Mouse (Mus musculus) olfactory bulb, adult 2 months (tissue): ENCODE data around the gene Dlx4. TPM values are rescaled to one million over a fixed set of nuclear protein-coding genes. Genes with fewer than 3 reads are reported as not detected.
A peak's percentile ranks its signal among the peaks of the same experiment; 100 is the strongest.

Source experiments
- H3K27ac ChIP-seq: fragments of 200-500 bp; 2 replicates; pipeline ENCODE4 v1.5.1; 2012; ENCODE audit warnings: low read depth, low read length; ENCODE audit not compliant: insufficient read depth
- H3K4me1 ChIP-seq: fragments of 200-500 bp; 2 replicates; pipeline ENCODE4 v1.6.1; 2012; ENCODE audit warnings: low read length; ENCODE audit not compliant: control insufficient read depth, insufficient read depth
- H3K4me3 ChIP-seq: fragments of 200-500 bp; 2 replicates; pipeline ENCODE4 v1.5.1; 2012; ENCODE audit warnings: mild to moderate bottlenecking, low read depth, low read length, moderate library complexity; ENCODE audit not compliant: insufficient read depth
- CTCF ChIP-seq: fragments of 200-500 bp; IDR thresholded peaks from 2 replicates; pipeline ENCODE4 v1.5.1; 2012; ENCODE audit warnings: low read depth, mild to moderate bottlenecking, low read length, moderate library complexity; ENCODE audit not compliant: insufficient read depth
- POLR2A ChIP-seq: fragments of 200-500 bp; IDR thresholded peaks from 2 replicates; pipeline ENCODE4 v1.6.1; 2012; ENCODE audit warnings: mild to moderate bottlenecking, low read depth, low read length, moderate library complexity; ENCODE audit not compliant: insufficient read depth
- WGBS: fragments of 180-500 bp; shearing (Covaris S2); methylation state at CpG from one replicate; pipeline ENCODE4 v1.1.7; 2018; 5-methylcytosine and 5-hydroxymethylcytosine counted together
- polyA plus RNA-seq: library from polyadenylated mRNA; stranded (reverse); fragments of >200 nt; gene quantifications from 2 replicates; pipeline ENCODE4 v1.2.4, GENCODE M21; 2012; ENCODE audit warnings: low replicate concordance; ENCODE audit not compliant: missing spikeins, insufficient read depth, insufficient read length

Dlx4 gene
- polyA plus RNA-seq, 1 experiment, result not detected

DNA sequence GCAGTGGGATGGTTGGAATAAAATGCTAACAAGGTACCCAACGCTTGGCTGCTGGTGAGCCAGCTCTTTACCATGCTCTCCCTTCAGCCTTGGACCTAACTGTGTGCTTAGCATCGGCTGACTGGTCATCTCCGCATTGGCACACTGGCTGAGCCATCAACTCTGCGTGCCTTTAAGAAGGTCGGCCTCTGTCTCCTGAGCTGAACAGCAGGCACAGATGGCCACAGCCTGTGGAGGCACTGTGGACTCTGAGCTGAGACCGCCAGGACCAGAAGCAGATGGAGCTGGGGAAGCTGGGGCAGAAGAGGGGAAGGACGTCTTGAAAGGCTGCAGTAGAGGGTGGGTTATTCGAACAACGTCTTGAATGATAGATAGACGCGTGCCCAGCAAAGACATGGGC is 17.7 kb downstream of the Dlx4 start:
- WGBS, result 69% methylated on average over 11 of the region's 11 CpGs
- Histone ChIP-seq H3K4me3 (no peak overlapping the region), H3K4me1 (peaks cover 6% of the 10 kb centered on the region), H3K27ac (no peak overlapping the region)
- TF ChIP-seq CTCF, result no peak
- no peak for TF ChIP-seq POLR2A

DNA sequence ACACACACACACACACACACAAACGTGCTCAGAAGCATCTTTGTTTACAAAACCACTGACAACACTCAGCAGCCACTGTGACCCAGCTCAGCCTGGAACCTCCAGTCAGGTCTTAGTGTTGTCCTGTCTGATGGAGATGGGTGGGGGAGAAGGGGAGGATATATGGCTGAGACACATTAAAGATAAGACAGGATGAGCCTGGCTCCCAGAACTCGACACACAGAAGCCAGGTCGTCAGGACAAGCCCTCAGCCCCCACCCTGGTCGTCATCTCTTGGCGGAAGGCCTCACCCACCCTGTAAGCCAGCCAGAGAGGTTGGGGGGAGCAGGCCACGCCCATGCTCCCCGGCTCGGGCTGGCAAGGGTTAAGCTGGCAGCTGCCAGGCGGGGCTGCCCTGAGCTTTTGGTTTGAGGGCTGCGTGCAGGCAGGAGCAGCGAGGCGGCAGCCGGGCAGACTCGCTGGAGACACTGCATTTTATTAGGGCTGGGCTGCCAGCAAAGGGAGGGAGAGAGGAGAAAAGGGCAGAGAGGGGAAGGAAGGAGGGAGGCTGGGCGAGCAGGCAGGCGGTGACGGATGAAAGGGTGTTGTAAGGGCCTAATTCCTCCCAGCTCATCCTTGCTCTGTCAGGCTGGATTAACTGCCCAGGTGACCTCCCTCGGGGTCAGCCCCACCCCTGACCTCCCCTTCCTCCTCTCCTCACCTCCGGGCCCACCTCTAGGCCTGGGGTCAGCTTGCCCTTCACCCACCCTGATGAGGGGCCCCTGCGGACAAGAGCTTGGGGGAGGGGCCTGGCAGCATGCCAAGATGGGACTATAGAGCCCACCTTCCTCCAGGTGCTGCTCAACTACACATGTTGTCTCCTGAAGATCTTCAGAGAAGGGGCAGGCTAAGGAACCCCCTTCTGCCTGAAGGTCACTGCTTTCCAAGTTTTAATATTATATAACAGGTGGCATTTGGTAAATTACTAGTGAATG is 19.5 kb downstream of the Dlx4 start:
- no peak for TF ChIP-seq POLR2A
- TF ChIP-seq CTCF, result no peak
- Histone ChIP-seq H3K27ac (no peak overlapping the region), H3K4me3 (no peak overlapping the region), H3K4me1 (peaks cover 9% of the 10 kb centered on the region)
- 8% methylated on average over 19 of the region's 20 CpGs for WGBS

DNA sequence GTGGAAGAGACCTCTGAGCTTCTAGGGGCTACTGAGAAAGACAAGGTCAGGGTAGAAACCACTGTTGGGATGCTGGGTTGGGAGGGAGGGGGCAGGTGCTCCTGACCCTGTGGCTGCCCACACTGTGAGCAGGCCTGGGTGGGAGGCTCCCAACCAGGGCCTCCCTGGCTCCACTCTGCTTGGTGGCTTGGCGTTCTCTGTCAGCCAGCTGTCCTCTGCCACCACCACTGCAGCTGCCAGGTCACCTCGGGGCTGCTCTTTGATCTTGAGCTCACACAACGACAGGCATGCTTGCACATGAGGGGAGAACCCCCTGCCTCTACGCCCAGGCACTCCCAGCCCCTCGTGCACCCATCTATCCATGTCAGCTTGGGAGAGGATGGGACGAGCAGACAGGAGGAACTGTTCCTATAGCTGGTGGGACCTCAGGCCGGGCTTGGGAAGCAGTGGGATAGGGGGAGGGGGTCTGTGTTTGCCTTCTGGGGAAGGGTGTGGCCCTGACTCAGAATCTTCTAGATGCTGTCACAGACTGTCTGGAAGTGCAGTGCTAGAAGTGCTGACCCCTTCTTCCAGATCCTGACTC is 20.6 kb downstream of the Dlx4 start:
- 68% methylated on average over 7 of the region's 7 CpGs for WGBS
- H3K4me1 ChIP-seq, result peaks cover 18% of the 10 kb centered on the region
- no peak overlapping the region for H3K27ac ChIP-seq
- no peak for TF ChIP-seq CTCF
- no peak for TF ChIP-seq POLR2A
- H3K4me3 ChIP-seq, result no peak overlapping the region

DNA sequence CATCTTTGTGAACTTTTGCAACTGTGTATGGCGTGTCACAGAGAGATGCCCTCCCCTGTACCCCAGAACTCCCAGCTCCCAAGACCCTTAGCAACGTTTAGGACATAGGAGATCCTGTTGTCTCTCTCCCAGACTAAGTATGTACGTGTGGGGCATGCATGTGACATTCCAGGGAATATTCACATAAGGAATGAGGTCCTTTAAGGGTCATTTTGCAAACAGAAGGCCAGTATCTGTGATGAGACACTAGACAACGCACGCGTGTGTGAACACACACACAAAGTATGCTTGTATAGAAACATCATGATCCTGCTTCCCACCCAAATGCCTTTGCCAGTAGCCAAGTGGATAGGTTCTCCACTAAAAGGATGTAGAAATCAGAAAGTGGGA is 24.0 kb downstream of the Dlx4 start:
- Histone ChIP-seq H3K4me3 (no peak overlapping the region), H3K27ac (no peak overlapping the region), H3K4me1 (peaks cover 25% of the 10 kb centered on the region)
- TF ChIP-seq POLR2A (no peak), CTCF (no peak)
- 63% methylated on average over 6 of the region's 6 CpGs for WGBS

GRCm38 (mm10) chr11:95121161-95122099 is 24.6 kb downstream of the Dlx4 start:
- 0 out of 2 replicates have a peak overlapping the region, but pooled peaks have one; percentile 14 for H3K4me3 ChIP-seq
- WGBS, result 6% methylated on average over 63 of the region's 63 CpGs
- TF ChIP-seq POLR2A, result no peak
- TF ChIP-seq CTCF, result no peak

DNA sequence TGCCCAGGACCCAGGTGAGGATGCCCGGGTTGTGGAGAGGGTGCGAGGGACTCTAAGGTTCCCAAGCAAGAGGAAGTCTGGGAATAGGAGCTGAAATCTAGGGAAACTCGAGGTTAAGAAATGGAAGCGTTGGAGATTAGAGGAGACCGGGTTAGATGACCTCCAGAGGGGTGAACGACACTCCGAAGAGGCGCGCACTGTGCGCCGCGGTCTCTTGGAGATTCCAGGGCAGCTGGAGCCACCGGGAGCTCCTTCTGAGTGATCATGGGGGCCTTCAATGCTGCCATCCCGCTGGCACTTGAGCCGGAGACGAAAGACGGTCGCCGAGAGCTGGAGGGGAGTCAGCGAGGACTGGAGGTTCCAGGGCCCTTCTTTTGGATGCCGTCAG is 25.4 kb downstream of the Dlx4 start:
- H3K4me1 ChIP-seq, result peaks cover 19% of the 10 kb centered on the region
- no peak for TF ChIP-seq CTCF
- H3K27ac ChIP-seq, result no peak overlapping the region
- no peak overlapping the region for H3K4me3 ChIP-seq
- 3% methylated on average over 21 of the region's 21 CpGs for WGBS

More at GRCm38 (mm10) chr11:95121161-95122099, 24.6 kb downstream of the Dlx4 start:
- Histone ChIP-seq H3K4me1 (peaks cover 21% of the 10 kb centered on the region), H3K27ac (no peak overlapping the region)

GRCm38 (mm10) chr11:95119990-95120632 is 26.0 kb downstream of the Dlx4 start, which contains the start of gene Dlx3:
Gene Dlx3, plus strand, starts transcription at chr11:95120119.
- TF ChIP-seq CTCF, result no peak
- no peak for TF ChIP-seq POLR2A
- Histone ChIP-seq H3K27ac (no peak within 1 kb of the TSS), H3K4me1 (peaks cover 19% of the 10 kb centered on the region), H3K4me3 (peak within 1 kb of the TSS; percentile 7; the same call in 1 of the 2 replicates)
- WGBS, result 2% methylated on average over 55 of the region's 55 CpGs

DNA sequence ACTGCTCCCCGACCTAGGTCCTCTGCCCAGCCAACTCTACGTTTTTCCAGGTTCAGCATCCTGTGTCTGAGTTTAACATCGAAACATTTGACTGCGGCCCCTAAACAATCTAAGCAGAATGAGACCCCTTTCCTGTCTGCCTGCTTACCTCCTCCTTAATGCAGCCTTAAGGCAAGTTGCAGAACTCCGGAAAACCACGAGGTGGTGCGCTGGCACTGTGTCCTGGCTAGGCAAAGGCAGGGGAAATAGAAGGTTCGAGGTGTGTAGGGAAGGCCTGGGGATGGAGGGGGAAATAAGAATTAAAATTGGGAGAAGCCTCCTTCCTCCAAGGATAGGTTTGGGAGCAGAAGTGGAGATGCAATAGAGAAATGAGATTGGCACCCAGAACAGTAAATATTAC is 27.6 kb downstream of the Dlx4 start:
- no peak overlapping the region for H3K4me3 ChIP-seq
- peaks cover 19% of the 10 kb centered on the region for H3K4me1 ChIP-seq
- WGBS, result 8% methylated on average over 8 of the region's 8 CpGs
- TF ChIP-seq CTCF (peak; percentile 75), POLR2A (no peak)
- H3K27ac ChIP-seq, result no peak overlapping the region
